In the genomic region with DNA sequence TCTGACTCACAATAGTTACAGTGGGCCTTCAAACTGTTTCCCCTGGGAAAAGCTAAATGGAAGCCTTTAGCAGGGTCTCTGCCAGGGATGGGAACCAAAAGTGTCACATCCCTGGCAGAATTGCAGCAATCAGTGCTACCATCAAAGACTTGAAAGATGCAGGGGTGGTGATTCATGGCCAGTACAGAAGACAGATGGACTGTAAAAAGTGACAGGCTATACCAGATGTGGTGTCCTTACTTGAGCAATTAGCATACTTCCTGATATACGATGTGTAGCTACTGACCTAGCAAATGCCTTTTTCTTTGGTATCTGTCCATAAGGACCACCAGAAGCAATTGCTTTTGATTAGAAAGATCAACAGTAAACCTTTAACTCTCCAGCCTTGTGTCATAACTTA, we compare ENCODE assay signal across 29 mouse cellular contexts. TPM values are rescaled to one million over a fixed set of nuclear protein-coding genes. Genes with fewer than 3 reads are reported as not detected.
"Had no signal": no experiment of that assay in that cellular context is flagged by ENCODE, and none has a peak within 500 bp of the region (broad histone marks: within the 10 kb centered on the region; RNA-seq: fewer than 3 reads in every experiment).

No protein-coding gene starts in this region.

- H3K4me3 ChIP-seq: heart, adult 2 months; heart, embryonic 13.5 days; heart, embryonic 15.5 days; hindbrain, embryonic 13.5 days; hindbrain, embryonic 15.5 days; left cerebral cortex, adult 2 months; limb, embryonic 10.5 days; limb, embryonic 12.5 days; liver, embryonic 13.5 days; liver, embryonic 15.5 days had no signal

- H3K27ac ChIP-seq: heart, embryonic 13.5 days; heart, embryonic 15.5 days; hindbrain, embryonic 13.5 days; hindbrain, embryonic 15.5 days; hindbrain, postnatal 0 days; left cerebral cortex, adult 2 months; limb, embryonic 10.5 days; limb, embryonic 12.5 days; liver, embryonic 13.5 days; liver, embryonic 15.5 days had no signal

- DNase-seq: gastrocnemius, postnatal 10 days; gastrocnemius, postnatal 36 days; heart, adult 11 months; heart, adult 2 months; heart, postnatal 14 days; heart, postnatal 36 days; kidney, adult 18-20 months; kidney, adult 8-10 months; kidney, postnatal 10 days; kidney, postnatal 25 days; kidney, postnatal 4 days; layer of hippocampus, adult 9-11 months; liver; liver, embryonic 13.5 days; liver, postnatal 0 days had no signal

- H3K27me3 ChIP-seq: heart, embryonic 13.5 days; heart, embryonic 15.5 days; hindbrain, embryonic 13.5 days; hindbrain, embryonic 15.5 days; limb, embryonic 12.5 days; liver, embryonic 13.5 days; liver, embryonic 15.5 days had no signal

RNA-seq across cellular contexts. Expression of a gene that starts 28.6 kb away (rescaled TPM):
- total RNA-seq: hematopoietic stem cell, adult 5-6 weeks; hindbrain, postnatal 0 days; layer of hippocampus, adult 8-10 months; layer of hippocampus, postnatal 25 days; left cerebral cortex, adult 2 months; left cerebral cortex, postnatal 14 days; left cerebral cortex, postnatal 36 days had no signal
